Mouse (Mus musculus): ENCODE data around the gene Rpp30. TPM values are rescaled to one million over a fixed set of nuclear protein-coding genes. Genes with fewer than 3 reads are reported as not detected.
A peak's percentile ranks its signal among the peaks of the same experiment; 100 is the strongest.

Gene Rpp30
- total and polyA plus RNA-seq, 2 experiments from 2014 or later, result 31.7 to 47.6 TPM

- no peak for DNase-seq (ENCODE audit: low spot score)
- H3K36me3 ChIP-seq (replicated peaks; ENCODE audit: control insufficient read depth, insufficient read depth, low read length), result peaks cover 18% of the 10 kb centered on the region; the same call in 1 of the 2 replicates
- no peaks in the 10 kb centered on the region for H3K27me3 ChIP-seq (ENCODE audit: control insufficient read depth, insufficient read depth, low read length)
- ATAC-seq (ENCODE audit: insufficient read depth, low read depth), result no peak
- H3K9ac ChIP-seq (replicated peaks; ENCODE audit: low read depth, low read length), result no peak overlapping the region
- TF ChIP-seq EP300 (IDR thresholded peaks at IDR 0.05; ENCODE audit: low read depth), result no peak
- no peak for TF ChIP-seq CTCF (IDR thresholded peaks at IDR 0.05; ENCODE audit: low read depth)
- H3K4me2 ChIP-seq (ENCODE audit: low read depth, low read length), result no peak overlapping the region
- H3K4me3 ChIP-seq (ENCODE audit: low read depth, low read length), result no peak overlapping the region
- H3K4me1 ChIP-seq (ENCODE audit: control insufficient read depth, insufficient read depth), result peaks cover 4% of the 10 kb centered on the region; the same call in 1 of the 2 replicates
- no peaks in the 10 kb centered on the region for H3K9me3 ChIP-seq (replicated peaks; ENCODE audit: control insufficient read depth, low read length)
- H3K27ac ChIP-seq (ENCODE audit: low read depth), result no peak overlapping the region
- 54% methylated on average over 17 of the region's 17 CpGs for WGBS
Observed at GRCm38 (mm10) chr19:36112007-36112406, 28.5 kb downstream of the Rpp30 start.

GRCm38 (mm10) chr19:36116185-36116584 is 32.7 kb downstream of the Rpp30 start:
- H3K9ac ChIP-seq (replicated peaks; ENCODE audit: low read depth, low read length), result peak overlapping the region; percentile 69

GRCm38 (mm10) chr19:36119219-36119618 is 35.7 kb downstream of the Rpp30 start:
- TF ChIP-seq CTCF (IDR thresholded peaks at IDR 0.05; ENCODE audit: low read depth) (no peak), EP300 (IDR thresholded peaks at IDR 0.05; ENCODE audit: low read depth) (no peak)
- H3K4me1 ChIP-seq (ENCODE audit: control insufficient read depth, insufficient read depth), result peaks cover 9% of the 10 kb centered on the region; the same call in 1 of the 2 replicates
- H3K4me2 ChIP-seq (ENCODE audit: low read depth, low read length), result peak overlapping the region; percentile 69
- peaks cover 10% of the 10 kb centered on the region; the same call in 1 of the 2 replicates for H3K36me3 ChIP-seq (replicated peaks; ENCODE audit: control insufficient read depth, insufficient read depth, low read length)
- peak overlapping the region; percentile 55 for H3K4me3 ChIP-seq (ENCODE audit: low read depth, low read length)
- WGBS, result 25% methylated on average over 8 of the region's 8 CpGs
- no peak for ATAC-seq (ENCODE audit: insufficient read depth, low read depth)
- H3K9ac ChIP-seq (replicated peaks; ENCODE audit: low read depth, low read length), result peak overlapping the region; percentile 69
- no peak for DNase-seq (ENCODE audit: low spot score)
- peaks cover 20% of the 10 kb centered on the region for H3K9me3 ChIP-seq (replicated peaks; ENCODE audit: control insufficient read depth, low read length)
- H3K27ac ChIP-seq (ENCODE audit: low read depth), result peak overlapping the region; percentile 97
- H3K27me3 ChIP-seq (ENCODE audit: control insufficient read depth, insufficient read depth, low read length), result no peaks in the 10 kb centered on the region

More at GRCm38 (mm10) chr19:36116185-36116584, 32.7 kb downstream of the Rpp30 start:
- H3K27ac ChIP-seq (ENCODE audit: low read depth), result peak overlapping the region; percentile 97
- no peak for DNase-seq (ENCODE audit: low spot score)
- H3K9me3 ChIP-seq (replicated peaks; ENCODE audit: control insufficient read depth, low read length), result no peaks in the 10 kb centered on the region
- H3K27me3 ChIP-seq (ENCODE audit: control insufficient read depth, insufficient read depth, low read length), result no peaks in the 10 kb centered on the region
- no peak for ATAC-seq (ENCODE audit: insufficient read depth, low read depth)
- H3K4me3 ChIP-seq (ENCODE audit: low read depth, low read length), result peak overlapping the region; percentile 55
- H3K4me2 ChIP-seq (ENCODE audit: low read depth, low read length), result peak overlapping the region; percentile 69
- H3K4me1 ChIP-seq (ENCODE audit: control insufficient read depth, insufficient read depth), result peaks cover 9% of the 10 kb centered on the region; the same call in 1 of the 2 replicates
- TF ChIP-seq EP300 (IDR thresholded peaks at IDR 0.05; ENCODE audit: low read depth) (no peak), CTCF (IDR thresholded peaks at IDR 0.05; ENCODE audit: low read depth) (no peak)
- 17% methylated on average over 4 of the region's 4 CpGs for WGBS
- H3K36me3 ChIP-seq (replicated peaks; ENCODE audit: control insufficient read depth, insufficient read depth, low read length), result peaks cover 18% of the 10 kb centered on the region; the same call in 1 of the 2 replicates

GRCm38 (mm10) chr19:36119783-36120471 is 36.4 kb downstream of the Rpp30 start, which contains the start of gene Ankrd1:
Gene Ankrd1, minus strand, starts transcription at chr19:36120099.
- H3K9me3 ChIP-seq (replicated peaks; ENCODE audit: control insufficient read depth, low read length), result peaks cover 20% of the 10 kb centered on the region
- peak; percentile 84 for DNase-seq (ENCODE audit: low spot score)
- WGBS, result 6% methylated on average over 14 of the region's 14 CpGs
- TF ChIP-seq EP300 (IDR thresholded peaks at IDR 0.05; ENCODE audit: low read depth) (peak; percentile 92), CTCF (IDR thresholded peaks at IDR 0.05; ENCODE audit: low read depth) (no peak)
- H3K4me3 ChIP-seq (ENCODE audit: low read depth, low read length), result peak within 1 kb of the TSS; percentile 55
- peaks cover 9% of the 10 kb centered on the region; the same call in 1 of the 2 replicates for H3K4me1 ChIP-seq (ENCODE audit: control insufficient read depth, insufficient read depth)
- H3K36me3 ChIP-seq (replicated peaks; ENCODE audit: control insufficient read depth, insufficient read depth, low read length), result peaks cover 10% of the 10 kb centered on the region; the same call in 1 of the 2 replicates
- H3K27me3 ChIP-seq (ENCODE audit: control insufficient read depth, insufficient read depth, low read length), result no peaks in the 10 kb centered on the region
- peak; percentile 88 for ATAC-seq (ENCODE audit: insufficient read depth, low read depth)
- H3K4me2 ChIP-seq (ENCODE audit: low read depth, low read length), result peak within 1 kb of the TSS; percentile 69
- H3K27ac ChIP-seq (ENCODE audit: low read depth), result peak within 1 kb of the TSS; percentile 97
- H3K9ac ChIP-seq (replicated peaks; ENCODE audit: low read depth, low read length), result peak within 1 kb of the TSS; percentile 69

GRCm38 (mm10) chr19:36124203-36124602 is 40.7 kb downstream of the Rpp30 start:
- no peak overlapping the region for H3K4me3 ChIP-seq (ENCODE audit: low read depth, low read length)
- no peak for DNase-seq (ENCODE audit: low spot score)
- H3K9ac ChIP-seq (replicated peaks; ENCODE audit: low read depth, low read length), result no peak overlapping the region
- 74% methylated on average over 1 of the region's 1 CpGs for WGBS
- TF ChIP-seq EP300 (IDR thresholded peaks at IDR 0.05; ENCODE audit: low read depth), result no peak
- no peak for TF ChIP-seq CTCF (IDR thresholded peaks at IDR 0.05; ENCODE audit: low read depth)
- peaks cover 20% of the 10 kb centered on the region for H3K9me3 ChIP-seq (replicated peaks; ENCODE audit: control insufficient read depth, low read length)
- 0 out of 2 replicates have a peak, but pooled peaks cover 5% of the 10 kb centered on the region for H3K36me3 ChIP-seq (replicated peaks; ENCODE audit: control insufficient read depth, insufficient read depth, low read length)
- H3K4me2 ChIP-seq (ENCODE audit: low read depth, low read length), result no peak overlapping the region
- no peaks in the 10 kb centered on the region for H3K27me3 ChIP-seq (ENCODE audit: control insufficient read depth, insufficient read depth, low read length)
- H3K4me1 ChIP-seq (ENCODE audit: control insufficient read depth, insufficient read depth), result peaks cover 11% of the 10 kb centered on the region; the same call in 1 of the 2 replicates
- H3K27ac ChIP-seq (ENCODE audit: low read depth), result no peak overlapping the region
- ATAC-seq (ENCODE audit: insufficient read depth, low read depth), result no peak
